13 mouse cellular contexts compared by ENCODE assay signal in genomic region chr9:108120671-108121070, GRCm38 (mm10). TPM values are rescaled to one million over a fixed set of nuclear protein-coding genes. Genes with fewer than 3 reads are reported as not detected.
DNase-seq lines count a peak whose midpoint lies in the region; ATAC-seq and TF ChIP-seq lines count a peak whose summit lies in the region.
"Had no signal": no experiment of that assay in that cellular context is flagged by ENCODE, and none has a peak within 500 bp of the region (broad histone marks: within the 10 kb centered on the region; RNA-seq: fewer than 3 reads in every experiment).

No protein-coding gene starts in this region.

- no peak overlapping the region for H3K4me2 ChIP-seq in midbrain, embryonic 13.5 days (replicated peaks)
- H3K4me2 ChIP-seq in intestine, postnatal 0 days (replicated peaks; ENCODE audit: low read depth) = no peak overlapping the region

- no peak for ATAC-seq in midbrain, embryonic 13.5 days
- no peak for ATAC-seq in intestine, postnatal 0 days

- H3K4me3 ChIP-seq in gastrocnemius, adult 2 months = no peak overlapping the region
- H3K4me3 ChIP-seq in midbrain, embryonic 10.5 days = no peak overlapping the region
- H3K4me3 ChIP-seq in midbrain, embryonic 13.5 days (replicated peaks) = no peak overlapping the region
- H3K4me3 ChIP-seq in intestine, postnatal 0 days (ENCODE audit: low read depth, low read length) = no peak overlapping the region
- H3K4me3 ChIP-seq: erythroblast, embryonic 14.5 days had no signal

- intact Hi-C loops in gastrocnemius, adult 2 months (cut with DNase I) = no loop called here

- 93% methylated on average over 8 of the region's 8 CpGs for WGBS in midbrain, embryonic 10.5 days
- 95% methylated on average over 8 of the region's 8 CpGs for WGBS in midbrain, embryonic 13.5 days
- 89% methylated on average over 8 of the region's 8 CpGs for WGBS in intestine, postnatal 0 days

- H3K27me3 ChIP-seq in midbrain, embryonic 10.5 days (ENCODE audit: low read depth, poor library complexity, severe bottlenecking) = peaks cover 9% of the 10 kb centered on the region
- no peaks in the 10 kb centered on the region for H3K27me3 ChIP-seq in midbrain, embryonic 13.5 days
- no peaks in the 10 kb centered on the region for H3K27me3 ChIP-seq in intestine, postnatal 0 days (replicated peaks; ENCODE audit: control insufficient read depth, insufficient read depth, low read length)

- DNase-seq in gastrocnemius, adult 2 months = no peak
- DNase-seq in gastrocnemius, postnatal 25 days = no peak
- no peak for DNase-seq in midbrain, embryonic 10.5 days (ENCODE audit: low spot score)
- DNase-seq in urinary bladder, postnatal 14 days (ENCODE audit: low spot score) = no peak
- DNase-seq in neural tube, embryonic 10.5 days (ENCODE audit: extremely low spot score, low spot score) = no peak
- no peak for DNase-seq in left cerebral cortex, adult 8-10 months (ENCODE audit: low spot score in 2 of 2)
- DNase-seq: cerebellum, adult 9-10 months; kidney, adult 18-20 months had no signal

- no peaks in the 10 kb centered on the region for H3K9me3 ChIP-seq in midbrain, embryonic 10.5 days (replicated peaks)
- no peaks in the 10 kb centered on the region for H3K9me3 ChIP-seq in midbrain, embryonic 13.5 days
- H3K9me3 ChIP-seq in intestine, postnatal 0 days (ENCODE audit: control insufficient read depth) = no peaks in the 10 kb centered on the region

- H3K4me1 ChIP-seq in midbrain, embryonic 10.5 days = peaks cover 15% of the 10 kb centered on the region
- H3K4me1 ChIP-seq in midbrain, embryonic 13.5 days (replicated peaks) = 0 out of 2 replicates have a peak, but pooled peaks cover 3% of the 10 kb centered on the region
- peaks cover 14% of the 10 kb centered on the region for H3K4me1 ChIP-seq in intestine, postnatal 0 days (replicated peaks; ENCODE audit: control insufficient read depth, insufficient read depth, low read length)

- peaks cover 22% of the 10 kb centered on the region for H3K36me3 ChIP-seq in midbrain, embryonic 10.5 days
- peaks cover 43% of the 10 kb centered on the region for H3K36me3 ChIP-seq in midbrain, embryonic 13.5 days
- peaks cover 12% of the 10 kb centered on the region; the same call in 1 of the 2 replicates for H3K36me3 ChIP-seq in intestine, postnatal 0 days (ENCODE audit: control insufficient read depth, insufficient read depth)

- peak overlapping the region; percentile 79 for H3K27ac ChIP-seq in gastrocnemius, adult 2 months
- 0 out of 2 replicates have a peak overlapping the region, but pooled peaks have one; percentile 17 for H3K27ac ChIP-seq in midbrain, embryonic 10.5 days (replicated peaks)
- H3K27ac ChIP-seq in midbrain, embryonic 13.5 days = no peak overlapping the region
- peak overlapping the region; percentile 90 for H3K27ac ChIP-seq in intestine, postnatal 0 days (ENCODE audit: low read depth, low read length)

- no peak for TF ChIP-seq CTCF in gastrocnemius, adult 2 months (IDR thresholded peaks at IDR 0.05)
- TF ChIP-seq CTCF in intestine, postnatal 0 days (IDR thresholded peaks at IDR 0.05; ENCODE audit: low read depth) = no peak

- no peak overlapping the region for H3K9ac ChIP-seq in midbrain, embryonic 13.5 days (replicated peaks)
- 0 out of 2 replicates have a peak overlapping the region, but pooled peaks have one; percentile 11 for H3K9ac ChIP-seq in intestine, postnatal 0 days (ENCODE audit: low read depth, low read length)

RNA-seq across cellular contexts. Expression of gene Apeh, which starts 26.3 kb away (rescaled TPM):
- total RNA-seq in gastrocnemius, adult 2 months (2021) = 10 to 100 TPM; 30.6 to 33.4 TPM
- 10 to 100 TPM; 32.9 to 34.4 TPM for total RNA-seq in gastrocnemius, postnatal 25 days (2021)
- polyA plus RNA-seq in midbrain, embryonic 10.5 days (2016; fragmentation: Nextera tagmentation; extraction: Ambion mirVana) = 71.2 and 80.2 TPM in 2 replicates
- 56.3 and 62.5 TPM in 2 replicates for polyA plus RNA-seq in midbrain, embryonic 13.5 days (2015; fragmentation: Nextera tagmentation; extraction: Ambion mirVana)
- 82.6 and 98.4 TPM in 2 replicates for polyA plus RNA-seq in intestine, postnatal 0 days (2015; fragmentation: Nextera tagmentation; extraction: Ambion mirVana)
- 10 to 100 TPM; 34.9 to 41.9 (median 39.3) TPM for total RNA-seq in left cerebral cortex, adult 8-10 months (2022)

RNA-seq across cellular contexts. Expression of gene Rnf123, which starts 37.5 kb away (rescaled TPM):
- 100 to 1,000 TPM; 128 to 157 TPM for total RNA-seq in gastrocnemius, adult 2 months (2021)
- total RNA-seq in gastrocnemius, postnatal 25 days (2021) = 100 to 1,000 TPM; 163 to 169 TPM
- 32.2 and 39.6 TPM in 2 replicates for polyA plus RNA-seq in midbrain, embryonic 10.5 days (2016; fragmentation: Nextera tagmentation; extraction: Ambion mirVana)
- 46.2 and 55.6 TPM in 2 replicates for polyA plus RNA-seq in midbrain, embryonic 13.5 days (2015; fragmentation: Nextera tagmentation; extraction: Ambion mirVana)
- polyA plus RNA-seq in intestine, postnatal 0 days (2015; fragmentation: Nextera tagmentation; extraction: Ambion mirVana) = 17.2 and 18.2 TPM in 2 replicates
- total RNA-seq in left cerebral cortex, adult 8-10 months (2022) = 100 to 1,000 TPM; 109 to 112 (median 111) TPM

RNA-seq across cellular contexts. Expression of gene Mst1, which starts 40.4 kb away (rescaled TPM):
- not detected for total RNA-seq in gastrocnemius, adult 2 months (2021)
- total RNA-seq in gastrocnemius, postnatal 25 days (2021) = not detected
- 0.78 and 0.87 TPM in 2 replicates for polyA plus RNA-seq in midbrain, embryonic 10.5 days (2016; fragmentation: Nextera tagmentation; extraction: Ambion mirVana)
- polyA plus RNA-seq in midbrain, embryonic 13.5 days (2015; fragmentation: Nextera tagmentation; extraction: Ambion mirVana) = 0.11 and 0.23 TPM in 2 replicates
- polyA plus RNA-seq in intestine, postnatal 0 days (2015; fragmentation: Nextera tagmentation; extraction: Ambion mirVana) = 0.78 and 0.84 TPM in 2 replicates
- not detected for total RNA-seq in left cerebral cortex, adult 8-10 months (2022)
- total RNA-seq: gastrocnemius, postnatal 14 days; left cerebral cortex, postnatal 10 days had no signal
